Mouse (Mus musculus) liver, postnatal 0 days (tissue): ENCODE data around the gene Hoxd1.

Experiments used
- CTCF ChIP-seq: sonication (generic); IDR thresholded peaks from 2 replicates; pipeline ENCODE4 v1.5.1; 2016; ENCODE audit warnings: antibody characterized with exemption, low read depth
- EP300 ChIP-seq: IDR thresholded peaks from 2 replicates; pipeline ENCODE4 v1.6.1; 2016; ENCODE audit warnings: antibody characterized with exemption, low read depth, mild to moderate bottlenecking

- TF ChIP-seq CTCF (no peak), EP300 (no peak)
These were observed at the start of gene Hoxd1 for GRCm38 (mm10) chr2:74762522-74763244.
